Mouse (Mus musculus) cerebellum, adult 8-10 months (tissue): ENCODE data around the gene Igsf3.

Source experiments
- DNase-seq: peaks from one replicate; pipeline ENCODE4 v3.0.0; 2022

Igsf3 gene

DNA sequence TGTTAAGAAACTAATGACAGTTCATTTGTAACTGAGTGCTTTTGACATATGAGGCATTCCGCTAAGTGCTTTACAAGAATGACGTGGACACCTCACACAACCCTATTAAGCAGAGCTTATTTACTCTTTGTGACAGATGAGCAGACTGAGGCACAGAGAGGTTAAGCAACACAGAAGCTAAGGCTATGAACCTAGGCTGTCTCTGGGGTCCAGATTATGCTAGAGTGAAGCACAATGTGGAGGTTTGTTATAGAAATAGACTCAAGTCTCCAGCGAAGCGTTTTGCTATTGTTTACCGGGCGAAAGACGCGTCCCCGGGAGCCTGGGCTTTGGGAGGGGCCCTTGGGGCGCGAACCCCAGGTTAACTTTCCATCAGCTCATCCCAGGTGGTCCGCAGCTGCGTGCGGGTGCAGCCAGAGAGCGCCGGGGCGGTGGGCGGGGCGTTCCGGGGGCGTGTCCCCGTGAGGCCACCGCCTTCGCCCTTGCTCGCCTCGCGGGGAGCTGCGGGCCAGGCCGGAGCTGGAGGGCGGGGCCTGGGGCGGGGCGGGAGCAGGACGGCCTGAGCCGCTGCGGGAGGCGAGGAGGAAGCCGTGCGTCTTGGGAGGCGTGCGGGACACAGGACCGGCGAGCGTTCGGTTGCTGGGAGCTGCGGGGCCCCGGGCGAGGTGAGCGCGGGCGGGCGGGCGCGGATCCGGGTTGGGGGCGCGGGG, at the start of gene Igsf3:
TSS of gene Igsf3 (plus strand) at position 546 of the 710 bp plus-strand sequence.
- DNase-seq = peak; percentile 35

DNA sequence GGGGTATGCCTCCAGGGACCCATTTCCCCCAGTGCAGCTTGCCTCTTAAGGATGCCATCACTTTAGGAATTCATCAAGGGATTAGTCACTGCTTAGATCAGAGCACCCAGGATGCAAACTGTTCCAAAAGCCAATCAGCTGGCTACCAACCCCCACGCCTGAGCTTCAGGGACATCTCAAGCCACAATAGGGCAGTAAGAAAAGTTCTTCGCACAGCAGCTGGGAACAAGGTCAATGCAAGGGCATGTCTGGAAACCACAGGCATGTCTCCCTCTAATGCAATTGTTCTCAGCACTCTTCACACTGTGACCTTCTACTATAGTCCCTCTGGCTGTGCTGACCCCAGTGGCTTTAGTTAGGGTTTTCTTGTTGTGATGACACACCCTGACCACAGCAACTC, 49.6 kb upstream of the Igsf3 start:
- no peak for DNase-seq

DNA sequence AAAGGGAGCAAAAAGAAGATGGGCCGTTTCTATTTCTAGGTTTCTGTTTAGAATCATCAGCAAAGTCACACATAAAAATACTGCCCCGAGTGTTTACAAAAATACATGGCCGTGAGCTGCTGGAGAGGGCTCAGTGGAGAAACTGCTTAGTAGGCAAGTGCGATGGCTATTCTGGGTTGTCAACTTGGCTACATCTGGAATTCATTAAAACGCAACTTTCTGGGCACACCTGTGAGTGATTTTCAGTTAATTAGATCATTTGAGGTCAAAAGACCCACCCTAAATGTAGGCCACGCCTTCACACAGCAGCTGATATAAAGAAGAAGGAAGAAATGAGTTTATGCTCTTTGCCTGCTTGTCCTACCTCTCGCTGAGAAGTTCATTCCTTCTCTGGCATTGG, 48.3 kb upstream of the Igsf3 start:
- no peak for DNase-seq

DNA sequence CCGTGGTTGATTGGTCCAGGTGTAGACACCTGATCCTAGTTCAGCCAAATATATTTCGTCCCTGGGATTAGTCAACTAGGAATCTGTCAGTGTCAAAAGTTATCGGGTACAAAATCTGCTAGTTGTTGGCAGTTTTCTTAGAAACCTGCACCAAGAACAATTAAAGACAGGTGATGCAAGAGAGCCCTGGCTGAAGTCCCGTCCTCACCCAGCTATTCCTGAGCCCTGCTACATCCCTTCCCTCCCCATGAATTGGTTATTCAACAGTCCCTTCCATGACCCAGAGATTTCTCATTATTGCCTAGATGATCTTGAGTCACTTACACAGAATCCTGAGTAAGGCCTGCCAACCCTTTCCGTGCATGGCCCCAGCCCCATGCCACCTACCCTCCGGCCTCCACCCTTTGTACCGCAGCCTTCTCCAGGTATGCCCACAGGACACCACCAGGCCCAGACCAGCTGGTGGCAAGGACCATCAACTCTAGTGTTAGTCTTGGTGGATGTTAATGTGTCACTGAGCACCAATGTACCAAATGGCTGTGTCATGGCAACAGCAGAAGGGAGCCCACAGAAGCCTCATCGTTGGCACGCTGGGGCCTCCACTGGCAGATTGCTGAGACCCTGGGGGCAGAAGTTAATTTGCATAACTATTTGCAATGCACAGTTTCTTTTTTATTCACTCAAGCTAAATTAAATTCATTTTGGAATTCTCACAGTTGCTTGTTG, 33.5 kb upstream of the Igsf3 start:
- DNase-seq = no peak

DNA sequence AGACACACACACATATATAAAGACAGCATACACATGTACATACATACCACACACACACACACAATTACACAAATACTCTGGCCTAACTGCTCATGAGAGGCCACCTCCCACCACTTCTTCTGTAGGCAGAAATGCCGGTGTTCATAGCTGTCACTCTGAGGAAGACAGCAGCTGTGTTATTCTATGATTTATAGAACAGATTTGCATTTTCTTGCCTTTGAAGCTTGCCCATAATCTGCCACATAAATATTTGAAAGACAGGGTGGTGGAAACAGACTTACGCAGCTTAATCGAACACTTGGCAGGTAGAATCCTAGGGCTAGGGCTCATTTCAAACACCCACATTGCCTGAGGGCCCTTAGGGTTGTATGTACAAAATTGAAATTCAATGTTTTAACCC, 32.6 kb upstream of the Igsf3 start:
- DNase-seq = no peak

DNA sequence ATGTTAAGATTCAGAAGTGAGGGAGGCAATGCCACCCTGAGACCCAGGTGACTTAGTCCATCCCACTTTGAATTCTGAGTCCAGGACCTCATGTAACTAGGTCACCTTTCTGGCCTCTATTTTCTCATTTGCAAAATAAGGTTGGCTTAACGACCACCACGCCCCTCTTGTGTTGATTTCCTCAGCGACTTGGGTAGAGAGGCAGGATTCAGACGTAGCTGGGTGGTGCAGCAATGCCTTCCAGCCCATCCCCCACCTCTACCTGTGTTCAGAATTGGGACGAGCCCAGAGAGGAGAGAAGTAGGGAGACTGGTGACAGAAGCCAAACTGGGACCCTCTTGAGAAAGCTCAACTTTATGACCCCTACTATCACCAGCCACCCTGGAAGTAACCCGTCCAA, 31.6 kb upstream of the Igsf3 start:
- no peak for DNase-seq

DNA sequence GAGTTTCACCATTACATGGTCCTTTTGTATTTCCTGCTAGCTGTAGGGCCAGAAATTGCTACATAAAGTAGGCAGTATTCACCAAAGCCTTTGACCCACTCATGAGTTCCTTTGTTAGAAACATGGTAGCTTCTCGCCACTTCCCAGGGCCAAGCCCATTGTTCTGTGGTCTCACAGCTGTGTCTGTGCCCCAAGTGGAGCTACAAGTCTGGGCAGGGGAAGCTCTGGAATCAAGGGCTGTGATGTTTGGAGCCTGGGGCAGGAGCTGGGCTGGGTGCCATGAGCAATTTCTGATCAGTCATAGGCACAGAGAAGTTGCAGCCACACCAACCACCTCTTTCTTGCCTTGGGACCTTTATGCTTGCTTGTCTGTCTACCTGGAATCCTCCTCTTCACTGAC, 30.1 kb upstream of the Igsf3 start:
- no peak for DNase-seq

DNA sequence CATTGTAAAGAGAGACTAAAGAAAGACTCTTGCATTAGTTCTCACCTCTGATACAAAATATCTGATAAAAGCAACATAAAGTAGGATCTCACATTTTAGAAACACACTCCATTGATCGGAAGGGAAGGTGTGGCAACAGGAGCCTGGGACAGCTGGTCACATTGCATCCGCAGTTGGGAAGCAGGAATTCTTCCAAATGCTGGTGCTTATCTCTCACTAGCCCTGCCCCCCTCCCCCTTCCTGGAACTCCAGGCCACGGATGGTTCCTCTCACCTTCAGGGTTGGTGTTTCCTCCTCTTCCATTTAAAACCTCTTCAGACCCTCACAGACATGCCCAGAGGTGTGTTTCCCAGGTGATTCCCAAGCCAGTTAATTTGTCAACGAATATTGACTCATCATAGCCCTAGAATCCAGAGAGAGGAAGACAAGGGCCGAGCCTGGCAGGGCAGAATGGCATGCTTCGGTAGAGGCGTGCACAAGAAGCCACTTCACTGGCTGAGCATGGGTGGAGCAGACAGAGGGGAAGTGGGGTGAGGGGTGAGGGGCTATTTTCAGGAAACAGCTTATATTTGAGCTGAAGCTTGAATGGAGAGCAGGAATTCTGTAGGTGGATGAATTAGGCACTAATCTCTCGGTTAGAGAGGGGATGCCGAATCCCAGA, 28.3 kb upstream of the Igsf3 start:
- DNase-seq = no peak

DNA sequence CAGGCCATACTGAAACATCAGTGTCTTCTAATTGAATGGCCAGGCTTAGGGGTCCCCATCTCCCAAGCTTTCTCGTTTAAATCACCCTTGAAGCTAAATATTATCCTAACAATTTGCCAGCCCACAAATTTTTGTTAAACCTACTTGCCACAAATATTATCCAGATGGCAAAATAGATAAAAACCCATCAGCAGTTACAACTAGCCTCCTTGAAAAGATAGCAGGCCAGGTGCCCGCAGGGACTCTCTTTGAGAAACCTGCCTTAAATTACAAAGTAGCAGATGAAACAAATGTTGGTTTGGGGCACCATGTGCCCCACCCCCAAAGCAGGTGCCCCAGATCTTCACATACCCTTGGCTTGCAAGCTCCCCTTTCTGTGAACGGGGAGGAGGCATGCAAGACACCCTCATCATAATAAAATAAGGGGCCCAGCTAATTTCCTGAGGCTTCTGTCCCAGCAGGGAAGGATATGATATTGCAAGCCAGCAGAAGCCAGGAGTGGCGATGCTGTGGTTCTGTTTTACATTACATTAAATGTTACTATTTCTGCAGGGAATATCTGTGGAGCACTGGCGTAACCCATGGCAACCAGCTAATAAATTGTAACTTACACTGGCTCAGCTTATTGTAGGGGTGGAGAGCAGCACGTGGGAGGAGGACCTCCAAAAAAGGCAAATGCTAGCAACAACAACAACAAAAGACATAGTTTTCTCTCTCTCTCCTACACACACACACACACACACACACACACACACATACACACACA, 27.2 kb upstream of the Igsf3 start:
- DNase-seq = no peak

DNA sequence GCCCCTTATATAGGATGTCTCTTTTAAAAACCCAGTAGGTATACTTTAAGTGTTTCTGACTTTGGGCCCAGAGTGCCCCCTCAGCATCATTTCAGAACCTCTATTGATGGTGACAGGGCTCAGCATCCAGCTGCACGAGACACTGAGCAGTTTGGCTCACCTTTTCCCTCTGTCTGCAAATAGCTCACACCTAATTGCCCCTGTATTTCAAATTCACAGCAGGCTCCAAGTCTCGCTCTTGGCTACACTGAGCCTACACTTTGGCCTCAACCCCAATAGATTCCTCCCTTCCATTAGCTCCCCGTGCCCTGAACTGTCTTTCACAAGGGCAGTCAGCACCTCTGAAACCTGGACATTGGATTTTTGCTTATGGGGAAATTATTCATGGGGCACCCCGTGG, 26.5 kb upstream of the Igsf3 start:
- DNase-seq = no peak

DNA sequence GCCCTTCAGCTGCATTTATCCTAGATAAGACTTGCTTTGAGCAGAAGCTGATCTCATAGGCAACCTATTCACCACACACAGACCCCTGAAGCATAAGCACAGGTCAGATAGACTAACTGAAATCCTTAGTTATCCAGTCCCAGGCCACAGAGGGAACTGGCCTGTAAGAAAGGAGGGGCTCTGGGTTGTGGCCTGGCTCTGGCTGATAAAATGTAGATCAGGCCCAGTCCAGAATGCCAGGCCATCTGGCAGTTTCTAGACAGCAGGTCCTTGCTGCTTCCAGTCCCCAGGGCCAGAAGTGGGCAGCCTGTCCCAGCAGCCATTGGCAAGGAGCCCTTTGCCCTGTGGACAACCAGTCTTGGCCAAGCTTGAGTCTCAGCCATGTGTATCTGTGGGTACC, 22.4 kb upstream of the Igsf3 start:
- peak; percentile 85 for DNase-seq

DNA sequence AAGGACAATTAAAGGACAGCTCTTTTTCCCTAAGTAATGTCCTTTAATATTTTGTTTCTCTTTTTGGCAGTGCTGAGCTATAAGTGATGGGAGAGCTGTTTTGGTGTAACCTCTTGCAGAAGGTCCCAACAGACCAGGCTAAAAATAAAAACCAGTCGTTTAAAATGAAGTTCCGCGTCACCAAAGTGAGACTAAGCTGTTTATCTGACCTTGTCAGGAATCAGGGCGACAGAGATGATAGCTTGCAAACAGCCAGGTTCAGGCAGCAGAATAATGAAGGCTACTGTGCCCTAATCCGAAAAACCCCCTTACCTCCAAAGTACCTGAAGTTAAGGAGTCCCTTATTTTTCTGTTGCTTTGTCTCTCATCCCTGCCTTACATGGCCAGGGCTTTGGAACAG, 21.2 kb upstream of the Igsf3 start:
- DNase-seq = no peak

DNA sequence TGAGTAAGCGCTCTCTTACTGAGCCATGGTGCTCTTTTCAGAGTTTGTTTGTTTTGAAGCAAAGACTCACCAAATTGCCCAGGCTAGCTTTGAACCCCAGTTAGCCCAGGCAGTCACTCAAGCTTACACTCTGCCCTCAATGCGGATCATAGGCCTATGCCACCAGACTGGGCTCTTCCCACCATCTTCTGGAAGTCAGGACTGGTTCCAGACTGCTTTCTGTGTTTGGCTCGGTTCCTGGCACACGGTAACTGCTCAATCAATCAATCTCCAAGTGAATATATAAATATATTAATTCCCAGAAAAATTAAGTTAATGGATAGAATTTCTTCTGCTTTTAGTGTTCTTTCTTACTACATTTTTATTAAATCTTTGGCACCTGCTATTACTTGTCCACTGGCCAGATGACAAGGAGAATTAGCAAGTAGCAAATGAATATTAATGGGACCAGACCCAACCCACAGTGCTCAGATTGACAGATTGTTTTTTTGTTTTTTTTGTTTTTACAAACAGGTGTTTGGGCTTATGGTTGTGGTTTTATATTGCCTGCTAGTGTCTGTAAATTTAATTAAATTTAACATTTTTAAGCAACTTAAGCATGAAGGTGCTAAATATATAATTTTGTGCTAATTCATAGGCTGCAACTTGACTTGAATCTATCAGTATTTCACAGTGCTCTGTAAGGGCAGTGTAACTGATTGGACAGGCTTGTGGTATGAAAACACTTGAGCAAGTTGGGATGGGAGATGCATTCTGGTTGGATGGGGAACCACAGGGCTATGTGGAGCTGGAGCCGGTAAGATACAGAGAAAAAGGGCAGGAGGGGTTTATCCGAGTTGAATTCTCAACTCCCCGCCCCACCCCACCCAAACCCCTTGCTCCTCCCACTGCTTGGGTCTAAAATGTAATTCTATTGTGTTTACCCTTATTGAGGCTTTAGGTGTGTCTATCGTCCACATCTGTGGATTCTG, 20.0 kb upstream of the Igsf3 start:
- DNase-seq = no peak

DNA sequence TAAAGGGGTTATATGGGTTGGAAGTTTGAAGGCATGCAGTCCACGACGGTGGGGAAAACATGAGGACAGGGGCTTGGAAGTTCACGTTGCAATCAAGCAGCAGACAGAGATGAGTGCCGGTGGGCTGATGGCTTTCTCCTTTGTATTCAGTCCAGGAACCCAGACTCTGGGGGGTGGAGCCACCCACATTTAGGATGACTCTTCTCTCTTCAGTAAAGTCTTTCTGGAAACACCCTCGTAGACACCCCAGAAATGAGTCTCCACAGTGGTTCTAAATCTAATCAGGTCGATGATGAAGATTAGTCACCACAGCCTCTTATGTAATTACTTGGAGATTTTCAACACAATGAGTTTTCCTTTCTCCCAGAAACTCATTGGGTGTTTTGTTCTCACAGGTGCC, 16.1 kb upstream of the Igsf3 start:
- DNase-seq = no peak

DNA sequence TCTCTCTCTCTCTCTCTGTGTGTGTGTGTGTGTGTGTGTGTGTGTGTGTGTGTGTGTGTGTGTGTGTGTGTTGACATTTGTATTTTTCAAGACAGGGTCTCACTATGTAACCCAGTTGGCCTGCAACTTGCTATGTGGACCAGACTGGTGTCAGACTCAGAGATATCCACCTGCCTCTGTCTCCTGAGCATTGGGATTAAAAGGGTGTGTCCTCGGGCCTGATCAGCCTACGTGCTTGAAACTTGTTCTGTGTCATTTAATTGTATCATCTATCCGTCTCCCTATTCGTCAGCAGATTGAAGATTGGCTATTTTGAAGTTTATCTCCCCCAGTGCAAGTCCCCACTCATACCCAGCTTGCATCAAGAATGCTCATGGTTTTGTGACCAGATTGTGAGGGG, 14.5 kb upstream of the Igsf3 start:
- no peak for DNase-seq

DNA sequence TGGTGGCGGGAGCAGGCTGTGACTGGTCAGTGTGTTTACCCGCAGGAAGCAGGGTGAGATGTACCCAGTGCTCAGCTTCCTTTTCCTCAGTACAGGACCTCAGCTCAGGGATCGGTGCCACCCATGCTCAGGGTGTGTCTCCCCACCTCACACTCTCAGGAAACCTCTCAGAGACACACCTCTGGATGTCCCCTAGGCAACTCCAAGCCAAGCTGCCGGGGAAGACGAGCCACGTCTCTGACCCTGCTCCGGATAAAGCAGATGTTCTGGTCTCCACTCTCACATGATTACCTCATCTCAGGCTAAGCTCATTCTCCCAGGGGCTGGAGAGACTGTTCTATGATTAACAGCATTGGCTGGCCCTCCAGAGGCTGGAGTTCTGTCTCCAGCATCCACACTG, 13.3 kb upstream of the Igsf3 start:
- DNase-seq = no peak

DNA sequence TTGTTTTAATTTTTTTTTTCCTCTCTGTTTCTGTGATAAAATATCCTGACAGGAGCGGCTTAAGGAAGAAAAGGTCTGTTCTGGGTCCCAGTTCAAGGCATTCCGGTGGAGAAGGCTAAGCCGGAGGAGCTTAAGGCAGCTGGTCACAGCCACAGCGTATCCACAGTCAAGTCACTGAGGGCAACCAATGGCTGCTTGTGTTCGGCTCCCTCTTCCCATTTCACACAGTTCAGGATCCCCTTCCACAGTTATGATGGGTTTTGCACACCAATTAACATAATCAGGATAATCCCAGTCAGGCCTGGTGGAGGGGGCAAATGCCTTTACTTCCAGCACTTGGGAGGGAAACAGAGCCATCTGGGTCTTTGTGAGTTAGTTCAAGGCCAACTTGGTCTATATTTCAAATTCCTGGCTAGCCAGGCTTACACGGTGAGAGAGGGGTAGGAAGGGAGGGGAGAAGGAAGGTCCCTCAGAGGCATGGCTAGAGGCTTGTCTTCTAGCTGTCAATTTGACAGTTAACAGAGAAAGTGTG, 11.7 kb upstream of the Igsf3 start:
- no peak for DNase-seq

DNA sequence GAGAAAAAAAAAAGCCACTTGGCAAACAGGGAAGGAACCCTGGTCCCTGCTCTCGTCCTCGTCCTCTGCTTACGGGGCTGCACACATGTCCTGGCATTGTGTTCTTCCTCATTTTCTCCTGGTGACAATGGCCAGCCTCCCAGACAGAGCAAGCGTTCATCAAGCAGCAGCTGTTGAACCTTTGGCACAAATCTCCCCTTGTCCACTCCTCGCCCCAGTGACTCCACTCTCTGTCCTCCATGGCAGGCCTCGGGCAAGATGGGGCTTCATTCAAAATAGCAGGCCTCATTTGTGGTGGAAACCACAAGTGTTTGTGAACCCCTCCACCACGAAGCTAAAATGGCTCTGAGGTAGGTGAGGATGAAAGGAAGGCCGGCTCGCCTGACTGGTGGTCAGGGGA, 11.0 kb upstream of the Igsf3 start:
- DNase-seq = no peak

DNA sequence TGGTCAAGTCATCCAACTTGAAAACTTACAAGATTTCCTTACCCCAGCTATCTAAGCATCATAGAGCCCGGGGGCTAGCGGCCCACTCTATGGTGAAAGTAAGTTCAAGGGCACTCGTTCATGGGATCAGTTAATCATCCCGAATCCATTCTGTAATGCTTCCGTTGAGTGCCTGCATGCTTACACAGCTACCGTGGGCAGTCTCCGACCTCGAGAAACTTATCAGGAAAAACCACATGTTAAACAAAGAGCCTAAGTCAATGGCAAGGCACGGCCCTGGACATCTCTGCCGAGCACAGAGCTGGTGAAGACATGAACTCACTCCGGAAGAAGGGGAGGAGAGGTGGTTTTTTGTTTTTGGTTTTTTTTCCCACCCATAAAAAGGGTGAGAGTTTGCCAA, 9.5 kb upstream of the Igsf3 start:
- DNase-seq = no peak

DNA sequence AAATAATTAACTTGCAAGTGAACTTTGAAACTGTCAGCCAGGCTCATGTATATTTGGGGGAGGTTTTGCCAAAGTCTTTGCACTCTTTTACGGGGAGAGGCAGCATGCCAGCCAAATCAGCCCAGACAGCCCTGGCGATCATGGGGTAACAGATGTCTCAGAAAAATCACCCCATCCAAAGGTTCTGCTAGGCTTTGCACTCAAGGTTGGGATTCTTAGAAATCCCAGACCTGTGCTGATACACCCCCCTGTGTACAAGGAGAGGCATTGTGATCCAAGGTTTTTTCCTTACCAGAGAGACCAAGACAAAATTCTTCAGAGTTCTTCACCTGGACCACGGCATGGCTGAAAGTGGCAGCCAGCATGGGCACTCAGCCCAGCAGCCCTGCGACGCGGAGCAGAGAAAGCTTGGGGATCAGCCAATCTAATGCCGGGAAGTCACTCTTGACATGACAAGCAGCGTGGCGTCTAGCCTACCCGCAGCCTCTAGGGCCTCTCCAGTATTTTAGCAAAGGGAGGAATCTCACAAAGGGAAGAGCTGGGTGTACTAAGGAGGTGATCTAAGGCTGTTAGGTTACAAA, 7.5 kb upstream of the Igsf3 start:
- peak; percentile 51 for DNase-seq

DNA sequence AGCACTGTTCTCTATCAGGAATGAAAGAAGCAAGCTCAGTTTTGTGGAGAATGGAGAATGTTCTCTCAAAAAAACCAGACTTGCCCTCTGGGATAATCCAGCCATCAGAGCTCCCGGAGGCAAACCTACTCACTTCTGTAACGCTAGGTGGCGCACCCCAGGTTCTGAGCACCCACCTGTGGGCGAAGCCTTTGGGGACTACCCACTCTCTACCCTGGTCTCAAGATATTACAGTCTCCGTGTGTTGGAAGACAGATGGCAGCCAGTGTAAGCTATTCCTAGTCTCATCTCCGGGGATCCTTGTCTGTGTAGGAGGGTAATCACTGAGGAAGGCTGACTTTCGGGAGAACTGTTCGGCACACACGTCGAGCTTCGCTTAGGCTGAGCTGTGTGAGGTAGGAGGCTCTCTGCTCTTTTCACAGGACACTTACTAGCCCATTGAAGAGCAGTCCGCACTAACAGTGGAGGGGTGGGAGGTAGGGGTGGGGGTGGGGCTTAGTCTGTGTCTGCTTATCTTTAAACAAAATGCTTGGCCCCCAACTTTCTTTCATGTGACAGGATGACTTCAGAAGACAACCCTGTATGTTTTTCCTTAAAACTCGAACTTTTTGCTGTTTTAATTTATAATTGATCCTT, 4.4 kb upstream of the Igsf3 start:
- DNase-seq = peak; percentile 37
